Comparison of ENCODE assay signal across 8 mouse cellular contexts in the genomic region with DNA sequence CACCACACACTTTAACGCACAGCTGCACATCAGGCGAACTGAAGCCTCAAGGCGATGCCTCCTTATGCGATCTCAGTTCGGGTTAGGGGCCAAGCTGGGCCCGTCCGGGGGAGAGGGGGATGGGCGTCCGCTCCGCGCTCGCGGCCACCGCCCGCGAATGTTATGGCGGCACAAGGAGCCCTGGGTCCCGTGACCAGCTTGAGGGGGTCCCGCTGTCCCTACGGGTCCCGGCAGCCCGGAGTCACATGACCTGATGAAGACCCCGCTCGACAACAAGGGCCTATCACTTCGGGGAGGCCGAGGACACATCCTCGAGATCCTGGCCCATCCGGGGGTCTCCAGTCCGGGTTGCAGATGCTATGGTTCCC. TPM values are rescaled to one million over a fixed set of nuclear protein-coding genes. Genes with fewer than 3 reads are reported as not detected.
DNase-seq lines count a peak whose midpoint lies in the region; ATAC-seq and TF ChIP-seq lines count a peak whose summit lies in the region.

No protein-coding gene starts in this region.

- H3K4me2 ChIP-seq in kidney, embryonic 15.5 days, result peak overlapping the region; percentile 84
- H3K4me2 ChIP-seq in embryonic facial prominence, embryonic 12.5 days (replicated peaks), result peak overlapping the region; percentile 78

- H3K27me3 ChIP-seq in kidney, embryonic 15.5 days, result no peaks in the 10 kb centered on the region
- no peaks in the 10 kb centered on the region for H3K27me3 ChIP-seq in MEL (ENCODE audit: control insufficient read depth in 1 of 2, insufficient read depth in 2 of 2, low read length in 2 of 2)
- H3K27me3 ChIP-seq in embryonic facial prominence, embryonic 12.5 days, result no peaks in the 10 kb centered on the region

- TF ChIP-seq POLR2A in MEL (IDR thresholded peaks at IDR 0.05; ENCODE audit: control insufficient read depth in 1 of 2, insufficient read depth in 1 of 2, low read depth in 1 of 2, low read length in 2 of 2, poor library complexity in 1 of 2), result no peak

- peak overlapping the region; percentile 88 for H3K4me3 ChIP-seq in kidney, embryonic 15.5 days (replicated peaks)
- H3K4me3 ChIP-seq in MEL (ENCODE audit: control insufficient read depth in 1 of 2, insufficient read depth in 1 of 2, low read depth in 2 of 2, low read length in 2 of 2), result peak overlapping the region; percentile 97 to 98
- peak overlapping the region; percentile 75 for H3K4me3 ChIP-seq in embryonic facial prominence, embryonic 12.5 days

- peak overlapping the region; percentile 80 for H3K27ac ChIP-seq in kidney, embryonic 15.5 days
- no peak overlapping the region for H3K27ac ChIP-seq in MEL (ENCODE audit: control insufficient read depth, low read depth, low read length)
- H3K27ac ChIP-seq in embryonic facial prominence, embryonic 12.5 days, result peak overlapping the region; percentile 60; the same call in 1 of the 2 replicates

- no peak for TF ChIP-seq RAD21 in MEL (IDR thresholded peaks at IDR 0.05; ENCODE audit: low read depth, low read length)

- peaks cover 18% of the 10 kb centered on the region for H3K4me1 ChIP-seq in kidney, embryonic 15.5 days
- peaks cover 5 to 9% of the 10 kb centered on the region in 2 experiments; a peak in 3 of 4 replicates for H3K4me1 ChIP-seq in MEL (ENCODE audit: control insufficient read depth in 1 of 2, insufficient read depth in 2 of 2, low read length in 2 of 2)
- H3K4me1 ChIP-seq in embryonic facial prominence, embryonic 12.5 days, result peaks cover 9% of the 10 kb centered on the region; the same call in 1 of the 2 replicates

- H3K36me3 ChIP-seq in kidney, embryonic 15.5 days, result peaks cover 36% of the 10 kb centered on the region
- peaks cover 0 to 9% of the 10 kb centered on the region in 2 experiments; a peak in 2 of 4 replicates for H3K36me3 ChIP-seq in MEL (ENCODE audit: control insufficient read depth in 1 of 2, insufficient read depth in 2 of 2, low read length in 2 of 2)
- H3K36me3 ChIP-seq in embryonic facial prominence, embryonic 12.5 days, result peaks cover 31% of the 10 kb centered on the region

- no peak for TF ChIP-seq CTCF in MEL (IDR thresholded peaks at IDR 0.05 in 2 of 3, conservative IDR thresholded peaks at IDR 0.05 in 1 of 3; ENCODE audit: control insufficient read depth in 1 of 3, insufficient read depth in 1 of 3, low read depth in 2 of 3, low read length in 3 of 3, poor library complexity in 1 of 3, severe bottlenecking in 1 of 3)

- no peak for DNase-seq in kidney, postnatal 14 days
- no peak for DNase-seq in MEL (ENCODE audit: low read depth, low spot score)
- peak; percentile 21 for DNase-seq in lung, postnatal 25 days (ENCODE audit: low spot score)
- DNase-seq in testis, postnatal 10 days (ENCODE audit: low spot score), result peak; percentile 76
- DNase-seq in spleen, adult 12 weeks (ENCODE audit: low spot score), result no peak

- TF ChIP-seq EP300 in MEL (IDR thresholded peaks at IDR 0.05; ENCODE audit: low read depth in 1 of 2, low read length in 2 of 2), result no peak

- peak overlapping the region; percentile 83 for H3K9ac ChIP-seq in kidney, embryonic 15.5 days
- H3K9ac ChIP-seq in MEL (ENCODE audit: control insufficient read depth, low read depth, low read length, poor library complexity, severe bottlenecking), result peak overlapping the region; percentile 87
- peak overlapping the region; percentile 75 for H3K9ac ChIP-seq in embryonic facial prominence, embryonic 12.5 days

- 0% methylated on average over 29 of the region's 29 CpGs for WGBS in kidney, embryonic 15.5 days
- under 1% methylated on average over 29 of the region's 29 CpGs for WGBS in embryonic facial prominence, embryonic 12.5 days

- no peaks in the 10 kb centered on the region for H3K9me3 ChIP-seq in kidney, embryonic 15.5 days (replicated peaks)
- no peaks in the 10 kb centered on the region for H3K9me3 ChIP-seq in MEL (replicated peaks; ENCODE audit: insufficient read depth, low read length)
- no peaks in the 10 kb centered on the region for H3K9me3 ChIP-seq in embryonic facial prominence, embryonic 12.5 days

- peaks cover 4% of the 10 kb centered on the region; the same call in 1 of the 2 replicates for H3K79me2 ChIP-seq in MEL (ENCODE audit: control insufficient read depth, insufficient read depth, low read length, poor library complexity)

- ATAC-seq in kidney, embryonic 15.5 days (replicated peaks; ENCODE audit: low FRiP score), result peak; percentile 84
- peak; percentile 76 for ATAC-seq in embryonic facial prominence, embryonic 12.5 days (ENCODE audit: insufficient number of reproducible peaks, insufficient read depth, low FRiP score, low TSS enrichment)
- peak; percentile 36 for ATAC-seq in inflammation-experienced regulatory T-cells, adult 6 months

TF ChIP-seq in MEL, 35 proteins besides CTCF, POLR2A, EP300 and RAD21:
- no peak for TF ChIP-seq BHLHE40 (IDR thresholded peaks at IDR 0.05; ENCODE audit: borderline replicate concordance, low read depth, low read length)
- no peak for TF ChIP-seq GABPA (IDR thresholded peaks at IDR 0.05; ENCODE audit: low read depth, low read length)
- 0 out of 2 replicates have a peak, but pooled peaks have one; percentile 39 for TF ChIP-seq USF1 (IDR thresholded peaks at IDR 0.05; ENCODE audit: low read depth, low read length)

RNA-seq across cellular contexts. Expression of a gene that starts 0.9 kb away (rescaled TPM):
- 306 and 318 TPM in 2 replicates for polyA plus RNA-seq in kidney, embryonic 15.5 days (2015; fragmentation: Nextera tagmentation; extraction: Ambion mirVana)
- total RNA-seq in MEL (2012; rRNA removed), result 20.1 and 22.5 TPM in 2 replicates
- 10 to 100 TPM in 1 of 2 experiments, not detected in 1; 39.2 TPM for polyA plus RNA-seq in MEL (2012; ENCODE audit: insufficient read depth in 1 of 2, insufficient read length in 2 of 2, low read depth in 1 of 2, low replicate concordance in 2 of 2, missing spikeins in 1 of 2)
- 153 and 157 TPM in 2 replicates for polyA plus RNA-seq in embryonic facial prominence, embryonic 12.5 days (2016; fragmentation: Nextera tagmentation; extraction: Ambion mirVana)
- polyA plus RNA-seq in inflammation-experienced regulatory T-cells, adult 6 months (2017; shearing (Covaris generic)), result 10 to 100 TPM in 1 of 3 experiments, 1 to 10 TPM in 2; 2.3 to 10.7 (median 5.8) TPM

RNA-seq across cellular contexts. Expression of a gene that starts 57.3 kb away (rescaled TPM):
- polyA plus RNA-seq in kidney, embryonic 15.5 days (2015; fragmentation: Nextera tagmentation; extraction: Ambion mirVana), result 56.5 and 58.1 TPM in 2 replicates
- 4.2 and 4.4 TPM in 2 replicates for total RNA-seq in MEL (2012; rRNA removed)
- polyA plus RNA-seq in MEL (2012; ENCODE audit: insufficient read depth in 1 of 2, insufficient read length in 2 of 2, low read depth in 1 of 2, low replicate concordance in 2 of 2, missing spikeins in 1 of 2), result 100 to 1,000 TPM in 1 of 2 experiments, 10 to 100 TPM in 1; 13.5 to 190 TPM
- polyA plus RNA-seq in embryonic facial prominence, embryonic 12.5 days (2016; fragmentation: Nextera tagmentation; extraction: Ambion mirVana), result 35.1 and 37.8 TPM in 2 replicates
- 10 to 100 TPM in 2 of 3 experiments, 1 to 10 TPM in 1; 9.4 to 10.2 (median 10.0) TPM for polyA plus RNA-seq in inflammation-experienced regulatory T-cells, adult 6 months (2017; shearing (Covaris generic))

Comparison
In these comparisons a context has a peak if more than half of its experiments do, and no peak if none do; other contexts are left out.
1. DNase-seq: peak in lung, postnatal 25 days (single experiment) and testis, postnatal 10 days (single experiment); none in kidney, postnatal 14 days (single experiment), MEL (single experiment) and spleen, adult 12 weeks (single experiment).
2. Peak in every context shown above with its lines, with median percentiles within 50 percentile points of each other: ATAC-seq, H3K4me3 ChIP-seq and H3K9ac ChIP-seq.